In genomic region chr17:17973443-17973842, GRCm38 (mm10) we compare ENCODE assay signal across 20 mouse cellular contexts. TPM values are rescaled to one million over a fixed set of nuclear protein-coding genes. Genes with fewer than 3 reads are reported as not detected.
DNase-seq lines count a peak whose midpoint lies in the region; ATAC-seq and TF ChIP-seq lines count a peak whose summit lies in the region.
"Had no signal": no experiment of that assay in that cellular context is flagged by ENCODE, and none has a peak within 500 bp of the region (broad histone marks: within the 10 kb centered on the region; RNA-seq: fewer than 3 reads in every experiment).

No protein-coding gene starts in this region.

- no peak overlapping the region for H3K4me2 ChIP-seq in liver, embryonic 12.5 days
- no peak overlapping the region for H3K4me2 ChIP-seq in CH12.LX (ENCODE audit: insufficient read depth, low read depth, poor library complexity, severe bottlenecking)
- H3K4me2 ChIP-seq in midbrain, postnatal 0 days (ENCODE audit: low read depth, low read length, poor library complexity, severe bottlenecking), result no peak overlapping the region
- H3K4me2 ChIP-seq: liver, embryonic 13.5 days had no signal

- TF ChIP-seq POLR2A in liver, adult 2 months (IDR thresholded peaks at IDR 0.05; ENCODE audit: extremely low read depth, insufficient read depth, low read length), result no peak
- TF ChIP-seq POLR2A in CH12.LX (IDR thresholded peaks at IDR 0.05; ENCODE audit: low read depth, low read length), result no peak

- no peaks in the 10 kb centered on the region for H3K36me3 ChIP-seq in liver, adult 2 months (ENCODE audit: control insufficient read depth, insufficient read depth, low read length)
- H3K36me3 ChIP-seq in liver, embryonic 12.5 days, result no peaks in the 10 kb centered on the region
- no peaks in the 10 kb centered on the region for H3K36me3 ChIP-seq in CH12.LX (replicated peaks in 1 of 2; ENCODE audit: control insufficient read depth in 1 of 2, insufficient read depth in 1 of 2, low read length in 1 of 2)
- H3K36me3 ChIP-seq in midbrain, postnatal 0 days (ENCODE audit: insufficient read depth, low read length), result no peaks in the 10 kb centered on the region
- H3K36me3 ChIP-seq: liver, embryonic 13.5 days; midbrain, embryonic 10.5 days had no signal

- 0 out of 2 replicates have a peak, but pooled peaks have one; percentile 8 for TF ChIP-seq CTCF in liver, adult 2 months (IDR thresholded peaks at IDR 0.05; ENCODE audit: low read depth, low read length)
- peak; percentile 42 to 82; a peak in 3 of 4 replicates for TF ChIP-seq CTCF in CH12.LX (conservative IDR thresholded peaks at IDR 0.05 in 1 of 2, IDR thresholded peaks at IDR 0.05 in 1 of 2; ENCODE audit: low read depth in 2 of 2, low read length in 2 of 2)
- TF ChIP-seq CTCF in midbrain, postnatal 0 days (IDR thresholded peaks at IDR 0.05), result no peak

- no peak overlapping the region for H3K27ac ChIP-seq in liver, adult 2 months (replicated peaks; ENCODE audit: insufficient read depth, low read depth, low read length)
- H3K27ac ChIP-seq in liver, embryonic 12.5 days, result no peak overlapping the region
- H3K27ac ChIP-seq in CH12.LX (ENCODE audit: insufficient read depth, low read depth), result no peak overlapping the region
- H3K27ac ChIP-seq in midbrain, postnatal 0 days (ENCODE audit: low read depth, low read length), result no peak overlapping the region
- H3K27ac ChIP-seq: left cerebral cortex, adult 2 months; liver, embryonic 13.5 days; midbrain, embryonic 10.5 days had no signal

- peak; percentile 6 for DNase-seq in liver, adult 2 months (ENCODE audit: extremely low read depth, low read depth, low spot score)
- peak; percentile 72 for DNase-seq in CH12.LX (ENCODE audit: extremely low read depth)
- DNase-seq in adipocyte (ENCODE audit: low spot score), result peak; percentile 23
- DNase-seq in yolk sac, embryonic 10.5 days (ENCODE audit: low spot score), result no peak
- no peak for DNase-seq in midbrain, postnatal 0 days (ENCODE audit: low spot score)
- no peak for DNase-seq in layer of hippocampus, adult 8-10 months (ENCODE audit: low spot score in 2 of 2)
- DNase-seq: cerebellum, adult 9-10 months; gastrocnemius, postnatal 25 days; heart, postnatal 14 days; liver, embryonic 13.5 days; right cerebral cortex, postnatal 25 days had no signal

- no peaks in the 10 kb centered on the region; the same call in none of the 2 replicates for H3K9me3 ChIP-seq in liver, embryonic 12.5 days (replicated peaks)
- H3K9me3 ChIP-seq in CH12.LX (replicated peaks; ENCODE audit: low read length), result no peaks in the 10 kb centered on the region
- H3K9me3 ChIP-seq in midbrain, postnatal 0 days (ENCODE audit: low read length), result peaks cover 1% of the 10 kb centered on the region; the same call in 1 of the 2 replicates
- H3K9me3 ChIP-seq: liver, embryonic 13.5 days had no signal

- no peak overlapping the region for H3K9ac ChIP-seq in liver, adult 2 months (ENCODE audit: low read depth, low read length)
- no peak overlapping the region for H3K9ac ChIP-seq in liver, embryonic 12.5 days
- no peak overlapping the region for H3K9ac ChIP-seq in CH12.LX (ENCODE audit: insufficient read depth, low read depth)
- H3K9ac ChIP-seq in midbrain, postnatal 0 days (replicated peaks; ENCODE audit: low read length, poor library complexity, severe bottlenecking), result no peak overlapping the region
- H3K9ac ChIP-seq: liver, embryonic 13.5 days had no signal

- H3K4me3 ChIP-seq in liver, adult 2 months (ENCODE audit: insufficient read depth, low read depth, low read length), result no peak overlapping the region
- H3K4me3 ChIP-seq in liver, embryonic 12.5 days, result no peak overlapping the region
- no peak overlapping the region for H3K4me3 ChIP-seq in CH12.LX (replicated peaks in 1 of 3; ENCODE audit: low read depth in 2 of 3, low read length in 2 of 3, poor library complexity in 1 of 3)
- no peak overlapping the region for H3K4me3 ChIP-seq in midbrain, postnatal 0 days (ENCODE audit: low read depth, low read length)
- H3K4me3 ChIP-seq: left cerebral cortex, adult 2 months; liver, embryonic 13.5 days; midbrain, embryonic 10.5 days had no signal

- TF ChIP-seq RAD21 in CH12.LX (IDR thresholded peaks at IDR 0.05; ENCODE audit: low read depth, low read length), result peak; percentile 58

- in situ Hi-C loops in CH12.LX (cut with MboI; ENCODE audit: low pct_ligation_motif_present, low pct_unique_long_range_greater_than_20kb, low sequenced_read_pairs), result no loop called here

- TF ChIP-seq EP300 in CH12.LX (IDR thresholded peaks at IDR 0.05; ENCODE audit: low read length), result no peak

- no peak for ATAC-seq in liver, embryonic 12.5 days
- peak; percentile 78 for ATAC-seq in megakaryocyte progenitor cell, adult 5-6 weeks (replicated peaks; ENCODE audit: poor library complexity)
- no peak for ATAC-seq in midbrain, postnatal 0 days (ENCODE audit: low FRiP score)

- no peaks in the 10 kb centered on the region; the same call in 1 of the 2 replicates for H3K27me3 ChIP-seq in liver, adult 2 months (ENCODE audit: control insufficient read depth, insufficient read depth, low read length)
- H3K27me3 ChIP-seq in liver, embryonic 12.5 days (replicated peaks), result no peaks in the 10 kb centered on the region
- no peaks in the 10 kb centered on the region for H3K27me3 ChIP-seq in CH12.LX (replicated peaks)
- H3K27me3 ChIP-seq in midbrain, postnatal 0 days (ENCODE audit: insufficient read depth, low read length), result no peaks in the 10 kb centered on the region
- H3K27me3 ChIP-seq: liver, embryonic 13.5 days had no signal

- no peaks in the 10 kb centered on the region for H3K79me2 ChIP-seq in liver, adult 2 months (ENCODE audit: control insufficient read depth, insufficient read depth, low read length)
- H3K79me2 ChIP-seq in CH12.LX (replicated peaks; ENCODE audit: control insufficient read depth, extremely low read depth, insufficient read depth, poor library complexity, severe bottlenecking), result no peaks in the 10 kb centered on the region

- H3K4me1 ChIP-seq in liver, adult 2 months (ENCODE audit: control insufficient read depth, insufficient read depth, low read length), result no peaks in the 10 kb centered on the region
- H3K4me1 ChIP-seq in liver, embryonic 12.5 days, result no peaks in the 10 kb centered on the region
- H3K4me1 ChIP-seq in CH12.LX (ENCODE audit: control insufficient read depth in 1 of 2, insufficient read depth in 2 of 2), result no peaks in the 10 kb centered on the region
- H3K4me1 ChIP-seq in midbrain, postnatal 0 days (ENCODE audit: insufficient read depth, low read length), result no peaks in the 10 kb centered on the region
- H3K4me1 ChIP-seq: liver, embryonic 13.5 days; midbrain, embryonic 10.5 days had no signal

- dilution Hi-C loops in CH12.LX (cut with MboI; ENCODE audit: extremely low pct_ligation_motif_present, extremely low pct_unique_long_range_greater_than_20kb, low sequenced_read_pairs), result no loop called here

- 17% methylated on average over 1 of the region's 1 CpGs for WGBS in liver, adult 2 months
- 8% methylated on average over 1 of the region's 1 CpGs for WGBS in liver, embryonic 12.5 days (ENCODE audit: insufficient replicate concordance)
- 20% methylated on average over 1 of the region's 1 CpGs for whole genome bisulfite sequencing in midbrain, postnatal 0 days

TF ChIP-seq in CH12.LX, 34 proteins besides CTCF, POLR2A, EP300 and RAD21:
- TF ChIP-seq MYC (IDR thresholded peaks at IDR 0.05; ENCODE audit: low read depth, low read length) (0 out of 2 replicates have a peak, but pooled peaks have one; percentile 27), GABPA (IDR thresholded peaks at IDR 0.05; ENCODE audit: insufficient replicate concordance, low read depth, low read length) (no peak), ETS1 (conservative IDR thresholded peaks at IDR 0.05; ENCODE audit: low read depth, low read length) (no peak), SMC3 (IDR thresholded peaks at IDR 0.05; ENCODE audit: low read depth, low read length) (peak; percentile 76), MAX (IDR thresholded peaks at IDR 0.05; ENCODE audit: low read length) (peak; percentile 20; the same call in 1 of the 2 replicates)
TF ChIP-seq in CH12.LX: peak in this region for 3.

RNA-seq across cellular contexts. Expression of gene Fpr-rs4, which starts 48.1 kb away (rescaled TPM):
- not detected in 2 replicates for total RNA-seq in liver, adult 2 months (2014; rRNA removed)
- polyA plus RNA-seq in liver, adult 2 months (2012; rRNA removed), result not detected in 2 replicates
- polyA plus RNA-seq in liver, embryonic 12.5 days (2016; fragmentation: Nextera tagmentation; extraction: Ambion mirVana), result not detected in 2 replicates
- total RNA-seq in CH12.LX (2012; rRNA removed) (not detected in 2 replicates), CH12.LX (2014; rRNA removed) (not detected in 2 replicates)
- polyA plus RNA-seq in CH12.LX (2012; ENCODE audit: insufficient read length, low read depth), result not detected in 2 replicates
- total RNA-seq in megakaryocyte progenitor cell, adult 5-6 weeks (2015), result not detected in 2 replicates
- total RNA-seq in megakaryocyte progenitor cell, adult 5-6 weeks (2017), result not detected in 2 replicates
- total RNA-seq in midbrain, postnatal 0 days (2014; rRNA removed), result not detected in 2 replicates
- not detected in 2 replicates for polyA plus RNA-seq in midbrain, postnatal 0 days (2015; fragmentation: Nextera tagmentation; extraction: Ambion mirVana)
- total RNA-seq in layer of hippocampus, adult 8-10 months (2022), result not detected
- total RNA-seq: adrenal gland, postnatal 36 days; gastrocnemius, postnatal 25 days; heart, postnatal 14 days; left cerebral cortex, adult 2 months had no signal
- polyA plus RNA-seq: kidney, embryonic 14.5 days; liver, embryonic 13.5 days; midbrain, embryonic 10.5 days; neural tube, embryonic 14.5 days; stomach, embryonic 16.5 days; urinary bladder, adult 2 months had no signal

Comparison
In these comparisons a context has a peak if more than half of its experiments do, and no peak if none do; other contexts are left out.
1. DNase-seq: peak in liver, adult 2 months (single experiment), CH12.LX (single experiment) and adipocyte (single experiment); none in yolk sac, embryonic 10.5 days (single experiment), midbrain, postnatal 0 days (single experiment) and layer of hippocampus, adult 8-10 months (0 of 2).